Mouse (Mus musculus): ENCODE data around the gene Dpyd.

The Dpyd gene

DNA sequence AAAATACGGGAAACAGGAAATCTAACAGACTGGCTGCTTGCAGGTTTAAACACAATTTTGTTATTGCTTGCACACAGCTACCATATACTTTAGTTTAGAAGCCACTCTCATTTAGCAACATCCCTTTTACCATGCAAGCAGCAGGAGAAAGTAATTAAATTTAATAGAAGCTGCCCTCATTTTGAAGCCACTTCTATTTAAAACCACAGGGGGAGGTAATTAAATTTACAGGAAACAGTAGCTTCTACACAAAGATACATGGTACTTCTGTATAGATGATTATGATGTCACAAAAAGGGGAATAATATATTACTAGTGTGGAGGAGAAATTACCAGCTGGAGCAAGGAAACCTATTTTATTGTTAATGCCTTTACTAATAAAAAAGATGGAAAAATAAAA is 113.5 kb downstream of the Dpyd start:
- DNase-seq (ENCODE audit: extremely low read depth, low read depth, low spot score): no peak

DNA sequence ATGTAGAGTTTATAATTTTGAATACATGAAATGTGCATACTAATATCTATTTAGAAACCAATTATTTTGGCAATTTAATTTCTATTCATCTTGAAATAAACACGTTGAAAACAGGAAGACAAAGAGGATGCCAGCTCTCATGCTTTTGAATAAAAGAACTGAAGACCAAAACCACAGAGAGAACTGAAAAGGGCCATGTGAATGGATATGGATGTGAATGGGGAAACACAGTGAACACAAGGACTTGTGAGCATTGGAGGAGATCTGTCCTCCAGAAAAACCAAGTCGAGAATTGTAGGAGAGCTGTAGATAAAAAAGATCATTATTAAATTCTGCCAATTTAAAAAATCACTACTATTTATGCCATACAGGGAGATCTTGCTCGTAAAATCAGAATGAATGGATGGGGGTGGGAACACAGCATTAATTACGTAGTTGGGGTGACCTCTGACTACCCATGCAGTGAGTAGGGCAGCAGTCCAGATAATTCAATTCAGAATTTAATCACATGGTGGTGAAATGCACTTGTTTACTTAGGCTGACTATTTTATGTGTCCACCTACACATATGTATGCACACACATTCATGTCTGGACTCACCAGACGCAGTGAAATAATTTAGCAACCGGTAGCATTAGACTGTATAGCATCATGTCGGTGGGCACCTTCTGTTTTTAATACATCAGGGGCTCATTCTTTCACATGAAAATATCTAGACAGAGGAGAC is 114.3 kb downstream of the Dpyd start:
- DNase-seq (ENCODE audit: extremely low read depth, low read depth, low spot score): peak; percentile 25

DNA sequence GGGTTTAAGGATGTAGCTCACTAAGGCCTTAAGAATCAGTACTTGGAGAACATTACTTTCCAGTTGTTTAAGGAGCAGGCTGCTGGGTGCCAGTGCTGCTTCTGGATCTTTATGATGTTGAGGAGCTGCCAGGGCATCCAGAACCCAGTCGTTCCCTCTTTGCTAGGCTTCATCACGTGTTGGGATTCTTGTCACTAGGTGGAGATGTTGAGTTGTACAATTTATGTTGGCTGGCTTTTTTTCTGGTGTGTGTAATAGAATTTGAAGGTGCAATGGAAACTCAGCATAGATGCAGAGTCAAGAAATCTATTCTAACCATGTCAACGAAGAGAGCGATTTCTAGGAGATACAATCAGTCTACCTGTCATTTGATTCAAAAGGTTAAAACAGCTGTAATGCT is 118.9 kb downstream of the Dpyd start:
- DNase-seq (ENCODE audit: extremely low read depth, low read depth, low spot score): no peak

DNA sequence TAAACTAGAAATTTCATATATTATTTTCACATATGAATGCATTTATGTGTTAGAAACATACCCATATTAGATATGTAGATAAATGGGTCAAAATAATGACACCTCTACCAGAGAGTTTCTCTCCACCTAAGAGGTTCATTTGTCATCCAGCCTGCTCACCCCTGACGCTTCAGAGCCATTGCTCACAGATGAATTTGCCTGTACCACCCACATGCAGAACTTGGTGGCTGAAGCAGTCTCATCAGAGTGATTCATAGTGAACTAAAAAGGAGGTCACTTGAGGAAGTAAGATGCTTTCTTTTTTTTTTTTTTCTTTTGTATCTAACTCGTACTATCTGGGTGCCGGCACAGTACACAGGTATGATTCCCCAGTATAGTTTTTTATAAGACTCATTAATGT is 188.3 kb downstream of the Dpyd start:
- no peak for DNase-seq (ENCODE audit: extremely low read depth, low read depth, low spot score)

DNA sequence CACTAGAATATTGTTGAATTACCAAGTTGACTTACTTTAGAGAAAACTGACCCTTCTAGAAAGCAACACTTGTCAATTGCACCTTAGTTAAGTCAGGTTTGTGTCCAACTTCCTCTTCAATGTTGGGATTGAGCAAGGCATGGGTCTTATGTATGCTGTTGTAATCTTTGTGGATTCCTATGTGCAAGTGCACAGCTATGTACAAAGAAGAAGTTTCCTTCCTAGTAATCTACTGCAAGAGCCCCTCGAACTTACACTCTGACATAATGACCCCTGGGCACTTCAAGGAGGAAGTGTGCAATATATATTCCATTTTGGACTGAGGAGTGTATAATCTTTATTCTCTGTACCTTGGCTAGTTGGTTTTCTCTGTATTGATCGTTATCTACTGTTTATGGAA is 191.7 kb downstream of the Dpyd start:
- DNase-seq (ENCODE audit: extremely low read depth, low read depth, low spot score): no peak

DNA sequence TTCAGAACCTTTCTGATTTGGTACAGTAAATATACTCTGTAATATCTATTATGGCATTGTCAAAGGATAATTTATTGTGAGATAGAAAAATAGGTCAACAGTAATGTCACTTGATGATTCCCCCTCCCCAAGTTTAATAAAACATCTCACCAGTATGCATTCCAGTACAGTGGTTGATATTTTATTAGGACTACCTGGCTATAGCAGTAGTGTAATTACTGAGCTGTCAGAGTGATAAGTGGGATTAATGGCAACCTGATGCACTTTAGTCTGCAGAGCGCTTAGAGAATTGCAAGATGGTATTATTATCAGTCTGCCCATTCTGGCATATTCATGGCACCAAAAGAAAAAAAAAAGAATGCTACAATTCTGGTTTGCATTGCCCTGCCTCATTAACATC is 194.2 kb downstream of the Dpyd start:
- DNase-seq (ENCODE audit: extremely low read depth, low read depth, low spot score): no peak

DNA sequence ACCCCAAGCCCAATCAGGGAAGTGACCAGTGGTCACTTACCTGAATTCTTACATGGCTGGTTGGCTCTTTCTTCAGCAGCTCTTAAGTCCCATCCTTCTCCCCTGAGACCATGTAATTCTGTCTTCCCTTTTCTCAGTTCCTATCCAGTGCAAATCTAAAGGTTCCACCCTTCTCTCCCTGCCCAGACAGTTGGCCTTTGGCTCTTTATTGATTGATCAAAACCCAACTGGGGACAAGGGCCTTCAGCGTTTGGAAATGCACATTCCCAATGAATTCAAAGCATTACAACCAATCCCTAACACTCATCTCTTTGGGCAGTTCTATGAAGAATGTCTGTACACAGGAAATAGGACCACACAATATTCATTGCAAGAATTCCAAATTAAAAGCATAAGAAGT is 251.0 kb downstream of the Dpyd start:
- no peak for DNase-seq (ENCODE audit: extremely low read depth, low read depth, low spot score)

DNA sequence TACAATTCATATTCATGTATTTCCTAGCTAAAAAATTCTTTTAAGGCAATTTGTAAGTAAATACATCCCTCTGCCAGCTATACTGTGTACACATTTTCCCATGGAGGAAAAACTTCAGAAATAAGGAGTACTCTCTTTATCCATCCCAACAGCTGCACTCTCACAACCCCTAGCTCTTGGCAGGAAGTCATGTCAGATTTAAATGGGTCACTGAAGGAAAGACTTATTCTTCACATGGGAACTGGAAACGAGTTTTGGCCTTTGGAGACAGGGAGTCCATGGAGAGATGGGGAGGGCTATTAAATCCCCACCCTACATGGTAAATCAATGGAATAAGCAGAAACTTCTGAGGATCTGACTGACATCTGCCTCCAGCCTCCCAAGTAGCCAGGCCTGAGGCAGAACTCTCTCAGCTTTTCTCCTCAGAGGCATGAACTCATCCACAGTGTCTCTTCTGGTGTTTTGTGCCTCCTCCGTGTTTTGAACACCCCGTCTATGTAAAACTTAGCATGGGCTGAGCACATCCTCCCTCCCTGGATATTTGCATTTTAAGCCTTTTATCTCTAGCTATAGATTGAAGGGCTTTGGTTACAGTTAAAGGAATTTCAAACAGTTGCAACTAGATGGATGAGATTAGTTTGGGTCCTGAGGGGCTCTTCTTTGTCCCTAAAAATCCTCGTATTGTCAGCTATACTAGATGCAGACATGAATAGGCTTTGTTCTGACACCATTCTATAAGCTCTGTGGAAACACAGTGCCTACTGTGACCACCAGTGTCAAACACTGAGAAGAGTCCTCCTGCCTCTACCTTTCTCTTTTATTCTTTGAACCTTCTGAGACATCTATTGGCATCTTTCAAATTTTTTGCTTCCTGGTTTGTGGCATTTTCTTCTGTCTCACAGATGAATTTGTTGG is 288.9 kb downstream of the Dpyd start:
- no peak for DNase-seq (ENCODE audit: extremely low read depth, low read depth, low spot score)

DNA sequence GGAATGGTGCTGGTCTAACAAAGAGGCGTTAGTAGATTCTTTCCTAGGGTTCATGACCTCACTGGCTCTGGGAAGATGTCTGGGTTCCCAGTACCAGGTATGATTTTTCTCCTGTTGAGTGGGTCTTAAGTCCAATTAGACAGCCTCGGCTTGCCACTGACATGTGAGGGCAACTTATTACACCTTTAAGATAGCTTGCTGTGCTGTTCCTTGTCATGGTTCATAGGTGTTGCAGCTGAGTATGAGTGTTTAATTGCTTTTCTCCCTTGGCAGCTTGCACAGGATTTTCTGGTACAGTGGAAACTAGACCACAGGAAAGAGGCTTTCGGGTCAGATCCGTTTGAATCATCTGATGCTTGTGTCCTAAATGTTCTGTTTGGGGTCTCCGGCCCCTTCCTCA is 290.8 kb downstream of the Dpyd start:
- no peak for DNase-seq (ENCODE audit: extremely low read depth, low read depth, low spot score)

DNA sequence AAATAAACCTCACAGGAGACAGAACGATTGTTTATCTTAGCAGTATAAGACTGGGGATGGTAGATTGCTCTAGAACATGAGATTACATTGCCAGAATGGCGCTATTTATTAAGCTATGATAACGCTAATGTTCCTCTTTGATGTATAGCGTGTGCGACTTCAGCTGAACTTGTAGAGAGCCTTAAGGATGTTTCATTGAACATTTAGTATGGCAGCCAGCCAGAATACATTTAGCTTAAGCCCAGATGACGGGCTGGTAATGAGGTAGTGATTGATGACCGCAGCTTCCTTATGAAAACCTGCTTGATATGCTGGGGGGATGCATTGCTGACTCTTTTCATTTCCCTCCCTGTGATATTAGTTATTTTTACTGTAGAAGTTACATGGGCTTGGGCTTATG is 293.5 kb downstream of the Dpyd start:
- peak; percentile 39 for DNase-seq (ENCODE audit: extremely low read depth, low read depth, low spot score)

DNA sequence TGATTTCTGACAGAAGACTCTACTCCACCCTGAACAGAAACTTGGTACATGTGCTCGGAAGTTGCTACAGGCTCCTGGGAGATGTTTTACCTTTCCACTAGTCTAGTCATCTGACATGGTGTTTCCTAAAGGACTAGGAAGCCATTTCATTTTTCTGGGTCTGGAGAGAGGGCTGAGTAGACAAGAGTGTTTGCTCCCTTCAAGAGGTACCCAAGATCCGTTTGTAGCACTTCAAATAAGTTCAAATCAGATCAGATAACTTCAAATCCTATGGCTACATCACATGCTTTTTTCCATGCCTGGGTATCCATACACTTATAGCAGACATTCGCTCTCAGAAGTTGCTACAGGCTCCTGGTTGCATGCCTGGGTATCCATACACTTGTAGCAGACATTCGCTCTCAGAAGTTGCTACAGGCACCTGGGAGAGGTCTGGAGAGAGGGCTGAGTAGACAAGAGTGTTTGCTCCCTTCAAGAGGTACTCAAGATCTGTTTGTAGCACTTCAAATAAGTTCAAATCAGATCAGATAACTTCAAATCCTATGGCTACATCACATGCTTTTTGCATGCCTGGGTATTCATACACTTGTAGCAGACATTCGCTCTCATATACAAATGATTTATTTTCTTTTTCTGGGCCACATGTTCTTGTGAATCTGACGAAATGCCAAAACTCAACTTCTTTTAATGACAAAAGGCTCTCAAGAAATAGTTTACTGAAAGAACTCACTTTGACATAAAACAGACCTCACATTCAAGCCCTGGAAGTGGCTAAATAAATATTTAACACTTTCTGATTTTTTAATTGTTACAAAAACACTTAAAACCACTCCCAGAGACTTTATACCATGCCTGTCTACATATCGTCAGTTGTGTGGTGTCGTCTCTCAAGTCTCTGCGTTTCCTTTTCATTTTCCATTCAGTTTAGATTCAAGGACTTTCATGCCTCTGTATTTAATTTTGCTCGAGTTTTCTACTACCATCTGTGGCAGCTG is 307.5 kb downstream of the Dpyd start:
- DNase-seq (ENCODE audit: extremely low read depth, low read depth, low spot score): no peak

DNA sequence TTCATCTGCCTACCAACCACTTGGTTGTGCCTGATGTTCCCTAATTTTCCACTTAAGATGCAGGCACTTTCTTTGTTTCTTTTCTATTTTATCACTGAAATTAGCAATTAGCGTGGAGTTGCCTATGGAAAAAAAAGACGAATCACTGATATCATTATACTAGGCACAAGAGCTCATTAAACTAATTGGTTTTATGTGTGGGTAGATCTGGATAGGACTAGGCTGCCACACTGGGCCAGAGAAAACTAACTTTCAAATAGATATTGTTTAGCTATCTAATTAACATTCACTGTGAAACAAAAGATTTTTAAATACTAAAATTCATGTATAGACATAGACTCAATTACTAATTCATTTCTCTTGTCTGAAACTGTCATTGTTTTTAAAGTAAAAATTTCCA is 313.9 kb downstream of the Dpyd start:
- no peak for DNase-seq (ENCODE audit: extremely low read depth, low read depth, low spot score)

DNA sequence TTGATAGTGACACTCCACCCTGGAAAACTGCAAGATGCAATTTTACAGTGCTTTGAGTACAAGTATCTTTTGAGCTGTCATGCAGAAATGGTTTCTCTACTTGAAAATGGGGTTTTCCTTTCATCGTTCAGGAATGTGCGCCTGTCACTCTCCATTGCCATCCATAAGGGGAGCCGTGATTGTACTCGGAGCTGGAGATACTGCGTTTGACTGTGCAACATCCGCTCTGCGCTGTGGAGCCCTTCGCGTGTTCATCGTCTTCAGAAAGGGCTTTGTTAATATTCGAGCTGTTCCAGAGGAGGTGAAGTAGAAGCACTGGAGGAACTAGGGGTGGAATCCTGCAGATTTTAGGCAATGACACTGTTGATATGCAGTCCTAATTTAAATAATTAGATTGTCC is 337.1 kb downstream of the Dpyd start:
- no peak for DNase-seq (ENCODE audit: extremely low read depth, low read depth, low spot score)

DNA sequence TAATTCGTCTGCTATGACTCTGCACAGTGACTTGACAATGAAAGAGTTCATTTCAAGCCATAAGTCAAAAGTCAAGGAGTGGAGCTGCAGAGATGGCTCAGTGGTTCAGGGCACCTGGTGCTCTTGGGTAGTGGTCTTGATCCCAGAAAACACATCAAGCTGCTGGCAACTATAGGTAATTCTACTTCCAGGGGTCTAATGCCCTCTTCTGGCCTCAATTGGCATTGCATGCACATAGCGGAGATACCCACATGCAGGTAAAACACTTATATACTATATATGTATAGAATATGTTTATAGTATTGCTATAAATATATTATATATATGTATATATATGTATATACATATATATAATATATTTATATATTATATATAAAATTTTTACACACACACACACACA is 429.4 kb downstream of the Dpyd start:
- no peak for DNase-seq (ENCODE audit: extremely low read depth, low read depth, low spot score)

DNA sequence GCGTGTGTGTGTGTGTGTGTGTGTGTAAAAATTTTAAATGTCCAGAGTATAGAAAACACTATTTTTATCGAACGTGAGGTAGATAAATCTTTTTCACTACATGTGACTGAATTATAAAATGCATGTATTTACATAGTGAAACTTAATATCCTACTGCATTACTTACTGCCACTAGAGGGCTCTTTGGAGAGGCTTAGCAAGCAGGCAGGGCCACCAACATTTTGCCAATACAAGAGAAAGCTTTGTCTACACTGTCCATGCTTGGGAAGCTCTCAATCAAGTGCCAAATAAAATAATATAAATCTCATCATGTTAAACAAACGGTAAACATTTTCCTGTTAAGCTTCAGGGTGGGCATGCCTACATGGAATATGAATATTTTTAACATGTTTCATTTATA is 429.9 kb downstream of the Dpyd start:
- DNase-seq (ENCODE audit: extremely low read depth, low read depth, low spot score): no peak

DNA sequence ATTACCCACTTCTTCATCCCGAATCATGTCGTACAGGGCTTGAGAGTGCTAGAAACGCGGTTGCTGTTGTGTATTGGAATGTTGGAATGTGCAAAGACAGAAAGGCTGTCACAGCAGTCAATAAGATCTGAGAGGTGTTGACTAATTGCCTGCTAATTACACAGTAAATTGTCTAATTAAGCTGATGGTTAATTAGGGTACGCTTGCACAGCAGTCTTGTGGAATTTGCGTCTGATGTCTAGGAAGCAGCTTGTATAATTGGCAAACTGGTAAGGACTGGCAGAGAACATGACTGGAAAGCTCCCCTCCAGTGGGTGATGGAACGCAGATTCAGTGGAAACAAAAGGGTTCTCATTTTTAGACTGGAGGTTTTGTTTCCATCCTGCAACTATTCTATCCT is 459.3 kb downstream of the Dpyd start:
- DNase-seq (ENCODE audit: extremely low read depth, low read depth, low spot score): no peak

DNA sequence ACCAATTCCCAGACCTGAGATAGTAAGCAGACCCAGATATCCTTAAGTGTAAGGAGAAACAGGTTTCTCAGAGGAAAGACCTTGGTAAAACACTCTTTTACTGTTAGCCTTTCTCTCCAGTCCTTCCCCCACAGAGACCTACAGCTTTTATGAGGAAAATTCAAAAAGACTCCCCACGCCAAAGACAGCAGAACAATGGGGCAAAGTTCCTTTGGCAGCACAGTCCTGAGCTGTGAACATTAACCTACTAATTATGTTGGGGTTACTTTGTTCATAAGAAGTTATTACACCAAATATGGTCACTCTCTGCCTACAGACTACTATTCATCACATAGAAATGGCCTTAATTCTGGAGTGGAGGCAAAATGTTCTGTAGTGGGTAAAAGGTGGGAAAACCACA is 480.7 kb downstream of the Dpyd start:
- DNase-seq (ENCODE audit: extremely low read depth, low read depth, low spot score): no peak

DNA sequence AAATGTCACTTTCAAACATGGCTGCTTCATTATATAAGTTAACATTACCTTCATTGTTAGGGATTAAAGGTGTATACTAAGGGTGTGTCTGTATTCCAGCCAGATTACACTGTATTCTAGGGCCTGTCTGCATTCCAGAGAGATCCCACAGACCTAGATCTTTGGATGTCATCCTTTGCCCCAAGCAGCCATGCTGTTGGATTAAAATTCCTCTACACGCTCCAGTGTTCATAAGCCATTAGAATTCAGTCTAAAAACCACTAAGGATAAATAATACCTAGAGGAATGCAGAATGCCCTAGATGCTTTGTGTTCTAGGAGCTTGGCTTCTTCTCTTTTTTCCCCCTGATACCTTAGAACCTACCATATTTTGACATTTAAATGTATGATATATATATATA is 494.2 kb downstream of the Dpyd start:
- DNase-seq (ENCODE audit: extremely low read depth, low read depth, low spot score): no peak

DNA sequence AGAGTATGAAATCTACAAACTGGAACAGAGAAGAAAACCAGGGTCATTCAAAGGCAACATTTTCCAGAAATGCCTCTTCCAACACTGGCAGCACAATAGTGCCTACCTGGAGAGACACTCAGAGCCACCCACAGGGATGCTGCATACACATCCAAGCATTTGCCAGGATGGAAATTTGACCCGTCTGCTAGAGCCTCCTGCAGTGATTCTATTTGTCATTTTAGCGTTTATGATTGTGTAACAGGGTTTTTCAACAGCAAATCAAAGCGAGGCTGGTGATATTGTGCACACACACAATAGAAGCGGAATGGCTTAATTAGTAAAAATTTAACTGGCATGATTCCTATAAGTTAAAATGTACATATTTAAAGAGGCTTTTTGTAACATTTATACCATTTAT is 501.3 kb downstream of the Dpyd start:
- DNase-seq (ENCODE audit: extremely low read depth, low read depth, low spot score): no peak

DNA sequence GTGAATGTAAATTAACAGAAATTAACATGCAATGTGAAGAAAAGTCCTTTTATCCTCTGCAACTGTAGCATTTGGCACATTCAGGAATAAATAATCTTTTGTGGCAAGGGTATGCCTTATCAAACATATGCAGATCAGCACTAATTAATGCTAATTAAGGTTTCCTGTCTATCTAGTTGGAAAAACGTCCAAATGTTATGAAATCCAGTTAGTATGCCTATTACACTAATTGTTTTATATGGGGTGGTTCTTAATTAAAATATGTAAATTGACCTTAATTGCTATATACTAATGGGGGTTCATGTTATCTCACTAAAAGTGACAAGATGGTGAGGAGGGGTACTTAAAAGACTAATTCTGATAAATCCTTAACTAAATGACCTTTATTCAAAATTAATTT is 501.7 kb downstream of the Dpyd start:
- DNase-seq (ENCODE audit: extremely low read depth, low read depth, low spot score): no peak

DNA sequence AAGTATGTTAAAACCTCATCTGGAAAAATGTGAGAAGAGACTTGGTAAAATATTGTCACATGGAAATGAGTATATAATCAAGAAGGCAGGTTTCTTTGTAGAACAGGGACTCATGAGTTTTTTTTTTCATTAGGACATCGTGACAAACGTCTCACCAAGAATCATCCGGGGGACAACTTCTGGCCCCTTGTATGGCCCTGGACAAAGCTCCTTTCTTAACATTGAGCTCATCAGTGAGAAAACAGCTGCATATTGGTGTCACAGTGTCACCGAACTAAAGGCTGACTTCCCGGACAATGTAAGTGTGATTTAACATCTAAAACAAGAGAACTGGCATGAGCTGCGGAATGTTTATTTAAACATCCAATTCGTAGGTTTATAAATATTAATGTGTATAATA is 502.8 kb downstream of the Dpyd start:
- no peak for DNase-seq (ENCODE audit: extremely low read depth, low read depth, low spot score)
